Mouse (Mus musculus) midbrain, embryonic 11.5 days (tissue): ENCODE data around the gene Pdzd2. TPM values are rescaled to one million over a fixed set of nuclear protein-coding genes. Genes with fewer than 3 reads are reported as not detected.

ENCODE experiments used
- ATAC-seq: fragments of 200-750 bp; cut with Nextera tagmentation; 2 replicates; pipeline ENCODE4 v1.8.0; 2017; ENCODE audit warnings: moderate TSS enrichment, moderate library complexity; ENCODE audit not compliant: low FRiP score
- DNase-seq: peaks from one replicate; pipeline ENCODE4 v3.0.0; 2015; ENCODE audit warnings: low spot score; ENCODE audit errors: missing footprints
- H3K27ac ChIP-seq: fragments of 300-500 bp; sonication (generic); 2 replicates; pipeline ENCODE4 v1.5.1; 2014; ENCODE audit warnings: low read depth, low read length
- H3K27me3 ChIP-seq: fragments of 300-500 bp; sonication (generic); 2 replicates; pipeline ENCODE4 v1.6.1; 2014; ENCODE audit warnings: mild to moderate bottlenecking, low read length, moderate library complexity, mixed read lengths; ENCODE audit not compliant: control insufficient read depth, insufficient read depth
- H3K36me3 ChIP-seq: fragments of 300-500 bp; sonication (generic); 2 replicates; pipeline ENCODE4 v1.6.1; 2014; ENCODE audit warnings: mild to moderate bottlenecking, low read length, moderate library complexity, mixed read lengths; ENCODE audit not compliant: control insufficient read depth, insufficient read depth
- H3K4me1 ChIP-seq: fragments of 300-500 bp; sonication (generic); 2 replicates; pipeline ENCODE4 v1.6.1; 2014; ENCODE audit warnings: low read length; ENCODE audit not compliant: control insufficient read depth, insufficient read depth
- H3K4me2 ChIP-seq: fragments of 300-500 bp; sonication (generic); 2 replicates; pipeline ENCODE4 v1.6.1; 2014; ENCODE audit warnings: mild to moderate bottlenecking, moderate library complexity
- H3K4me3 ChIP-seq: fragments of 300-500 bp; sonication (generic); 2 replicates; pipeline ENCODE4 v1.5.1; 2014; ENCODE audit warnings: low read depth, low read length
- H3K9ac ChIP-seq: fragments of 300-500 bp; sonication (generic); 2 replicates; pipeline ENCODE4 v1.6.1; 2014; ENCODE audit warnings: low read length
- H3K9me3 ChIP-seq: fragments of 300-500 bp; sonication (generic); 2 replicates; pipeline ENCODE4 v1.6.1; 2016; ENCODE audit warnings: low read length; ENCODE audit not compliant: control insufficient read depth
- WGBS: fragments of 180-500 bp; shearing (Covaris S2); extraction: QIAGEN DNeasy Blood & Tissue Kit; methylation state at CpG from one replicate; pipeline ENCODE4 v1.1.7; 2014; 5-methylcytosine and 5-hydroxymethylcytosine counted together
- polyA plus RNA-seq: library from polyadenylated mRNA; unstranded; fragments of >200 nt; fragmentation: Nextera tagmentation; extraction: Ambion mirVana; gene quantifications from 2 replicates; pipeline ENCODE4 v1.2.1, GENCODE M21; 2014

The Pdzd2 gene
- polyA plus RNA-seq, 1 experiment from 2014 or later: 5.2 TPM

DNA sequence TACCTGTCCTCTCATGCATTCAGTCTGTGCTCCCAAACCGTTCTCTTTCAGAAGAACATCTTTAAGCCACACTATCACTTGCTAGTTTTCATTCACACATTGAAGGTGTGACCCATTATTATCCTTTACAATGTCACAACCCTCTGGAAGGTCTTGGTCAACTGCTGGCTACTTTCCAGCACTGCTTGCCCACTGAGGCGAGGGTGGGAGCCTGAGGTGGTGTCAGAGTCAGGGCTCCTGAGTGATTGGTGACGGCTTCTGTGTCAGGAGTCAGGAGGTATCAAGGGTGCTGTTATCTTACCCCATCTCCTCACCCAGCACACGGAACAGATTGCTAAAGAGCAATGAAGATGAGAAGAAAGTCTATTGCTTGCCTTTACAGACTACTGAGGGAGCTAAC is 267.1 kb downstream of the Pdzd2 start:
- H3K9me3 ChIP-seq: no peaks in the 10 kb centered on the region
- H3K4me2 ChIP-seq: no peak overlapping the region
- H3K27ac ChIP-seq: no peak overlapping the region
- DNase-seq (no peak), ATAC-seq (no peak)
- H3K27me3 ChIP-seq: no peaks in the 10 kb centered on the region
- H3K4me3 ChIP-seq: no peak overlapping the region
- 92% methylated on average over 4 of the region's 4 CpGs for WGBS
- H3K4me1 ChIP-seq: no peaks in the 10 kb centered on the region; the same call in 1 of the 2 replicates
- no peaks in the 10 kb centered on the region for H3K36me3 ChIP-seq
- no peak overlapping the region for H3K9ac ChIP-seq

DNA sequence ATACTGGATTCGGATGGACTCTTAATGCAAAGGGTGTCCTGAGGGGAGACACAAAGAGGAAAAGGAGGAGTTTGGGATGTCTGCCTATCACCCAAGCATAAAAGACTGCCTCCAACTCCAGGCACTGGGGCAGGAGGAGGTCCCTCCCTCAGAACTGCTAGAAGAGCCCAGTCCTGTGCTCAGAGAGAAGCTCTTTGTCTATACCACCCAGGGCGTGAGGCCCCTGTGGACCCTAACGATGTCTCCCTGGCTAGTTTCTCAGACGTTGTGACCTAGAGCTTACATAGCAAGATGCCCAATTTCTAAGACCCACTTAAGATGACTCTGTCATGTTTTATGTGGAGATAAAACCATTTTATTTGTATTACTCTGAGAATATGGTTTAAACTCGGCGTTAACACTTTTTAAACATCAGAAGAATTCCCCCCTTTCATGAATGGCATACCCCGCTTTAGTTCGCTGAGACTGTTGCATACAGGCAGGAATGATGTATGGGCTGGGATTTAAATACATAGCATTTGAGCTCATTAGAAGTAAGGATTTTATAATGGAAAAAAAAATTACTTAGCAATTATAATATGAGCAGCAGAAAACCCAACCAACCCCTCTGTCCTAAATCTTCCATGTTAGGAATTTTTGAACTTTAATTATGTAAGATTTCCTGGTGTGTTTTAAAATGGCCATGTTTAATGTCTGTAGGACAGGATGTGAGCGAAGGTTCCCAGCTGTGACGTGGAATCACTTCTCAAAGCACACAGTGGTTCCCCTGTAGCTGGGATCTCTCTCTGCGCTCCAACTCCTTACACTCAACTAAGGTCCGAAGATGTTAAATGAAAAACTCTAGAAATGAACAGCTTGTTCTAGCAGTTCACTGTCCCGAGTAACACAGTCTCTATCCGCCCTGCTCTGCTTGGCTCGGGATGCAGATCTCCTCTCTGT is 268.6 kb downstream of the Pdzd2 start:
- Histone ChIP-seq H3K4me3 (no peak overlapping the region), H3K4me2 (no peak overlapping the region), H3K4me1 (no peaks in the 10 kb centered on the region; the same call in 1 of the 2 replicates), H3K27ac (no peak overlapping the region), H3K36me3 (no peaks in the 10 kb centered on the region), H3K27me3 (no peaks in the 10 kb centered on the region), H3K9ac (no peak overlapping the region), H3K9me3 (no peaks in the 10 kb centered on the region)
- ATAC-seq (peak; percentile 54; the same call in 1 of the 2 replicates), DNase-seq (no peak)
- 56% methylated on average over 15 of the region's 15 CpGs for WGBS

DNA sequence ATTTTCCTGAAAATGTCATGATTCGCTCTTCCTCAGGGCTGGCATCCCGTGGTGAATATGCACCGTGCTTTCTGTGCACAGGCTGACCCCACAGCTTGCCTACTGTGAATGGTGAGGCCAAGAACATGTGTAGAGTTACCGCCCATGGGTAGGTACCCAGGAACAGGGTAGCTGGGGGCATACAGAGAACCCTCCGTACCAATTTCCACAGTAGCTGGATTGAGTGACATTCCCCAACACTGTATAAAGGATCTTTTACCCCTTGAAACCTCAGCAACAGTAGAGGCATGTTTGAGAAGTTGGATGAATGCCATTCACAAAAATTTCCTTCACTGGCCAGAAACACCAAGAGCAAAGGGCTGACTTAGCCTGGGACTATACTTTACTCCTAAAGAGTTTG is 271.1 kb downstream of the Pdzd2 start:
- WGBS: 85% methylated on average over 5 of the region's 5 CpGs
- DNase-seq: no peak
- H3K36me3 ChIP-seq: no peaks in the 10 kb centered on the region
- no peaks in the 10 kb centered on the region; the same call in 1 of the 2 replicates for H3K4me1 ChIP-seq
- no peak overlapping the region for H3K4me2 ChIP-seq
- no peak overlapping the region for H3K27ac ChIP-seq
- no peak for ATAC-seq
- no peaks in the 10 kb centered on the region for H3K27me3 ChIP-seq
- no peak overlapping the region for H3K4me3 ChIP-seq
- H3K9me3 ChIP-seq: no peaks in the 10 kb centered on the region
- H3K9ac ChIP-seq: no peak overlapping the region

DNA sequence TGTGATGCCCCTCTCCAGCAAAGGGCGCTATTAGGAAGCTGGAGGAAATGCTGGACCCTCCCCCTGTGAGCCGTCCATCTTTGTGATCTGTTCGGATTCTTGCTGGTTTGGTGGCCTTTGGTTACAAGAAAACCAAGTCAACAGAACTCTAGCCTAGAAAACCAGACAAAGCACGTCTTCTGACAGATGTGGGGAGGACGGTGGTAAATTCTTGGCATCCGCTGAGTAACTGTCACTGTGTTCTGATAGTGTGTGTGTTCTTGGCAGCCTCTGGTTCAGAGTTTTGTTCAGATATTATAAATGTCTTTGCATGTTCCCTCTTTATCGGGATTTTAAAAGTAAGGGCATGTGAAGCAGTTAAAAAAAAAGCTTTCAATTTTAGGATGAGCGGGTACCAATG is 274.0 kb downstream of the Pdzd2 start:
- no peak overlapping the region for H3K9ac ChIP-seq
- H3K4me1 ChIP-seq: no peaks in the 10 kb centered on the region; the same call in 1 of the 2 replicates
- no peaks in the 10 kb centered on the region for H3K36me3 ChIP-seq
- no peaks in the 10 kb centered on the region for H3K27me3 ChIP-seq
- no peak overlapping the region for H3K4me2 ChIP-seq
- no peak overlapping the region for H3K27ac ChIP-seq
- no peak overlapping the region for H3K4me3 ChIP-seq
- 90% methylated on average over 8 of the region's 8 CpGs for WGBS
- H3K9me3 ChIP-seq: no peaks in the 10 kb centered on the region
- DNase-seq: no peak
- ATAC-seq: no peak

DNA sequence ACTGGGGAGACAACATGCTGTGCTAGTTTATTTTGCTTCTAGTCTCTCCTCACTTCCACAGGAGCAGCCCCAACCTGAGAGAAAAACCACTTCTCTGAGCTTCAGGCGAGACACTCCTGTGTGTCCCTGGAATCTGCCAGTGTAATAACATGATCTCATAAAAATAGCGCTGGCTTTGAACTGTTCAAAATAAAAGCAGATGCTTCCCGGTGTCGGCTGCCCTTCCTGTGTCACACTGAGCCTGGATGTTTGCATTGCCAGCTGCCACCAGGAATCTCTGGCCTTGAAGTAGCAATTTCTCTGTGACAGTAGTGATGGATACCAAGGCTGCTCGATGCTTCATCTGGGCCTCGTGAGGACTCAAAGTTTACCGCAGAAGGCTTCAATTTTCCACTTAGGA is 282.9 kb downstream of the Pdzd2 start:
- no peak for DNase-seq
- no peak overlapping the region for H3K9ac ChIP-seq
- H3K4me3 ChIP-seq: no peak overlapping the region
- no peaks in the 10 kb centered on the region for H3K27me3 ChIP-seq
- no peaks in the 10 kb centered on the region for H3K4me1 ChIP-seq
- H3K9me3 ChIP-seq: no peaks in the 10 kb centered on the region
- ATAC-seq: no peak
- WGBS: 80% methylated on average over 7 of the region's 7 CpGs
- no peak overlapping the region for H3K4me2 ChIP-seq
- H3K27ac ChIP-seq: no peak overlapping the region
- H3K36me3 ChIP-seq: no peaks in the 10 kb centered on the region

DNA sequence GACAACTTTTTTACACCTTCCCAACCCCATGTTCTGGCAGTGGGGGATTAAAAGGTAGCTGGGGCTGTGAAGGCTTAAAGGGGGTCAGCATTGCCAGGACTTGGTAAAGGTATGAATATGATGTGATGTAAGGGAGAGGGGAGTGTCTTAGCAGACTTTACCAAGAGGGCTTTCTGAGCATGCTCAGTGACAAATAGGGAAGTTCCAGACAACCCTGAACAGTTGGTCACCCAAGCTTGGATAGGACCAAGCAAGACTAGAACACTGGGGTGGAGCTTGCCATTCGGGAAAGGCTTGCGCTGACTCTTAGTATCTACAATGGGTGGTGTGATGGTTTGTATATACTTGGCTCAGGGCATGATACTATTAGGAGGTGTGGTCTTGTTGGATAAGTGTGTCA is 286.4 kb downstream of the Pdzd2 start:
- H3K4me1 ChIP-seq: no peaks in the 10 kb centered on the region
- H3K9ac ChIP-seq: no peak overlapping the region
- H3K27me3 ChIP-seq: no peaks in the 10 kb centered on the region
- DNase-seq (no peak), ATAC-seq (no peak)
- 100% methylated on average over 2 of the region's 2 CpGs for WGBS
- no peaks in the 10 kb centered on the region for H3K36me3 ChIP-seq
- H3K4me3 ChIP-seq: no peak overlapping the region
- no peak overlapping the region for H3K4me2 ChIP-seq
- H3K9me3 ChIP-seq: no peaks in the 10 kb centered on the region
- H3K27ac ChIP-seq: no peak overlapping the region

DNA sequence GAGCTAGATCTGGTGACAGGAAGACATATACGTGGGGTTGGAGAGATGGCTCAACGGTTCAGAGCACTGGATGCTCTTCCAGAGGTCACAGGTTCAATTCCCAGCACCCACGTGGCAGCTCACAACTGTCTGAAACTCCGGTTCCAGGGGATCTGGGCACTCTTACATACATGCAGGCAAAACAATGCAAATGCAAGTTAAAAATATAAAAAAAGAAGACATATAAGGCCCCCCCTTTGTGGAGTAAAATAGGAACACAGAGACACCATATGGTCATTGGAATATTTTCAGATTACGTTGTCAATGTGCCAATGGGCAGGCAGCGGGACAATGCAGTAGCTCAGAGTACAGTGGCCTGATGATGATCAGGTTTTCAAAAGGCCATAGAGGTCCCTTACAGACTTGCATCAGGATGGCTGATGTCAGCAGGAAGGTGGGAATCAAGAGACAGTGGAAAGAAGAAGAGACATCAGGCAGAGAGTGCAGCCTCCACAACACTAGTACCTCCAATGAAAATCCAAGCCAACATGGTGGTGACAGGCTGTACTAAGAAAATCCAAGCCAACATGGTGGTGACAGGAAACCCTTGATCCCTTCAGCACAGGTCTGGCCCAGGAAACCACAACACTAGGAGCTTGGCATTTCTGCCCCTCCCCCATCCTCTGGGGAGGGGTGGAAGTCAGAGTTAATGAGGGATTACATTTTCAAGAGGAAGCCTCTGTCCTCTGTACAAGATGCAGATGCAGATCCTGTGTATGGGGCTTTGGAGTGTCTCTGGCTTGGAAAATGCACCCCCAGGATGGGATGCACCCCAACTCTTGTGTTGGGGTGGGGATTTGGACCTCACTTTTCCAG is 287.4 kb downstream of the Pdzd2 start:
- no peak for DNase-seq
- H3K4me3 ChIP-seq: no peak overlapping the region
- 0 out of 2 replicates have a peak, but pooled peaks have one; percentile 24 for ATAC-seq
- H3K27ac ChIP-seq: no peak overlapping the region
- H3K4me1 ChIP-seq: no peaks in the 10 kb centered on the region
- H3K36me3 ChIP-seq: no peaks in the 10 kb centered on the region
- H3K4me2 ChIP-seq: no peak overlapping the region
- no peaks in the 10 kb centered on the region for H3K9me3 ChIP-seq
- no peak overlapping the region for H3K9ac ChIP-seq
- no peaks in the 10 kb centered on the region for H3K27me3 ChIP-seq
- WGBS: 91% methylated on average over 6 of the region's 6 CpGs

DNA sequence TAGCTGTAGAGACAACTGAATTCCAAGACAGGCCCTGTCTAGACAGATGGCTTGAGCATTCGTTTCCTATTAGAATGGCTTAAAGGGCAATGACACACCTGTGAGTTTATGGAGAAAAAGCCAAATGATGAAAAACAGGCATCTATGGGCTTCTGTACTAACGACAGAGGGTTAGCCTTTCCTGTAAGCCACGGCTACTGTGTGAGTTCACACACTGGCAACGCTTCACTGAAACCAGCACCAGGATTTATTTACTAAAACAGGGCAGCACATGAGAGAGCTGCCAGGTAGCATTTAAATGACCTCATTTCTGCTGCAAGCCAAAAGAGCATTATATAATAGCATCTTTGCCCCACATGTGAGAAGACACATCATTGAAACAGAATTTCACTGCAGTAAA is 288.3 kb downstream of the Pdzd2 start:
- DNase-seq (no peak), ATAC-seq (no peak)
- 83% methylated on average over 4 of the region's 4 CpGs for WGBS
- Histone ChIP-seq H3K9ac (no peak overlapping the region), H3K27me3 (no peaks in the 10 kb centered on the region), H3K27ac (no peak overlapping the region), H3K9me3 (no peaks in the 10 kb centered on the region), H3K4me2 (no peak overlapping the region), H3K4me1 (no peaks in the 10 kb centered on the region), H3K4me3 (no peak overlapping the region), H3K36me3 (no peaks in the 10 kb centered on the region)

DNA sequence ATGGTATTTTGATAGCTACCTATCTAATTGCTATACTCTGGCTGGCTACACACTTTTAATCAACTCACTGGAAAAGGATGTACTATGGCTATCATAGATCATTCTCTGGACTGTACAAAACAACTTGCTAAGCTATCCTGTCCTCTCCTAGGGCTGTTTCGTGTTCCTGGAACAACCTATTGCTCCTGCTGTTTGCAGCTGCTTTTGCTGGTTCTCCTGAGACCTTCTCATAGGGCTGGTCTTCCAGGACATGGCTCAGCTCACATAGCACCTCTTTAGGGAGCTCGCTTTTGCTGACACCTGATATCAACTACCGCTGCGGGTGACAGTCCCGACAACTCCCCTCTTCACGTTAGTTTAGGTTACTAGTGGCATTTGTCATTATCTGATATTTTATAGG is 288.9 kb downstream of the Pdzd2 start:
- 89% methylated on average over 6 of the region's 6 CpGs for WGBS
- ATAC-seq (no peak), DNase-seq (no peak)
- Histone ChIP-seq H3K9me3 (no peaks in the 10 kb centered on the region), H3K27ac (no peak overlapping the region), H3K9ac (no peak overlapping the region), H3K4me3 (no peak overlapping the region), H3K4me1 (no peaks in the 10 kb centered on the region), H3K27me3 (no peaks in the 10 kb centered on the region), H3K4me2 (no peak overlapping the region), H3K36me3 (no peaks in the 10 kb centered on the region)
